In the genomic region with DNA sequence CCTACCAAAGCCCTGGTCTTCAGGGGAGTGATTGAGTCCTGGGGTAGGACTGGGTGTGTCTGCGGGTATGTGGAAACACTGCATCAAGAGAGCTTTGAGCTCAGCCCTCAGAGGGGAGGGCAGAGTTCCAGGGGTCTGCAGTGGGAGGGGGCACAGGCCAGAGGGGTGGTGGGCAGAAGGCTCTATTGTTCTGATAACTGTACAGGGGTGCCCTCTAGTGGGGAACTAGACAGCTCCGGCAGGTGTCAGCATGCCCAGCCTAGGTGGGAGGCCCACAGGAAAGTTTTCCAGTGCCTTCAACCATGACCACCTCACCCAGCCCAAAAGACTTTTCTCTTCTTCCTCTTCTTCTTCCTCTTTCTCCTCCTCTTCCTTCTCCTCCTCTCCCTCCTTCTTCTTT, we compare ENCODE assay signal across 11 mouse cellular contexts. TPM values are rescaled to one million over a fixed set of nuclear protein-coding genes. Genes with fewer than 3 reads are reported as not detected.
DNase-seq lines count a peak whose midpoint lies in the region; ATAC-seq and TF ChIP-seq lines count a peak whose summit lies in the region.
"Had no signal": no experiment of that assay in that cellular context is flagged by ENCODE, and none has a peak within 500 bp of the region (broad histone marks: within the 10 kb centered on the region; RNA-seq: fewer than 3 reads in every experiment).

No protein-coding gene starts in this region.

- no peak overlapping the region for H3K4me3 ChIP-seq in liver, embryonic 12.5 days
- no peak overlapping the region for H3K4me3 ChIP-seq in embryonic facial prominence, embryonic 14.5 days (ENCODE audit: low read depth, low read length)
- no peak overlapping the region for H3K4me3 ChIP-seq in small intestine, adult 2 months (ENCODE audit: low read depth, low read length)
- H3K4me3 ChIP-seq: heart, embryonic 15.5 days; limb, embryonic 12.5 days; neural tube, embryonic 13.5 days had no signal

- no peak overlapping the region for H3K9ac ChIP-seq in liver, embryonic 12.5 days
- H3K9ac ChIP-seq in embryonic facial prominence, embryonic 14.5 days (ENCODE audit: low read depth, low read length) = no peak overlapping the region
- H3K9ac ChIP-seq: heart, embryonic 15.5 days; limb, embryonic 12.5 days; neural tube, embryonic 13.5 days had no signal

- TF ChIP-seq POLR2A in small intestine, adult 2 months (IDR thresholded peaks at IDR 0.05; ENCODE audit: low read depth, low read length) = no peak

- peaks cover 10% of the 10 kb centered on the region; the same call in 1 of the 2 replicates for H3K4me1 ChIP-seq in liver, embryonic 12.5 days
- H3K4me1 ChIP-seq in embryonic facial prominence, embryonic 14.5 days (ENCODE audit: control insufficient read depth, insufficient read depth, low read length) = no peaks in the 10 kb centered on the region
- H3K4me1 ChIP-seq in small intestine, adult 2 months (ENCODE audit: control insufficient read depth, insufficient read depth, insufficient read length, low read length) = peaks cover 5% of the 10 kb centered on the region; the same call in 1 of the 2 replicates
- H3K4me1 ChIP-seq: heart, embryonic 15.5 days; limb, embryonic 12.5 days; neural tube, embryonic 13.5 days had no signal

- peaks cover 4% of the 10 kb centered on the region; the same call in 1 of the 2 replicates for H3K9me3 ChIP-seq in liver, embryonic 12.5 days (replicated peaks)
- H3K9me3 ChIP-seq in embryonic facial prominence, embryonic 14.5 days (ENCODE audit: control insufficient read depth, low read length) = no peaks in the 10 kb centered on the region
- H3K9me3 ChIP-seq: heart, embryonic 15.5 days; neural tube, embryonic 13.5 days had no signal

- H3K36me3 ChIP-seq in liver, embryonic 12.5 days = peaks cover 68% of the 10 kb centered on the region
- H3K36me3 ChIP-seq in embryonic facial prominence, embryonic 14.5 days (ENCODE audit: control insufficient read depth, insufficient read depth, low read length) = peaks cover 70% of the 10 kb centered on the region
- H3K36me3 ChIP-seq in small intestine, adult 2 months (ENCODE audit: control insufficient read depth, insufficient read depth, low read length) = peaks cover 66% of the 10 kb centered on the region

- WGBS in liver, embryonic 12.5 days (ENCODE audit: insufficient replicate concordance) = 68% methylated on average over 2 of the region's 2 CpGs
- 40% methylated on average over 1 of the region's 2 CpGs for WGBS in embryonic facial prominence, embryonic 14.5 days
- WGBS in small intestine, adult 2 months = 62% methylated on average over 2 of the region's 2 CpGs

- no peak for ATAC-seq in liver, embryonic 12.5 days
- ATAC-seq in embryonic facial prominence, embryonic 14.5 days (ENCODE audit: low read depth) = no peak

- H3K4me2 ChIP-seq in liver, embryonic 12.5 days = no peak overlapping the region
- no peak overlapping the region for H3K4me2 ChIP-seq in embryonic facial prominence, embryonic 14.5 days (ENCODE audit: low read depth, low read length)
- H3K4me2 ChIP-seq: heart, embryonic 15.5 days; limb, embryonic 12.5 days; neural tube, embryonic 13.5 days had no signal

- peak; percentile 72; the same call in 1 of the 2 replicates for TF ChIP-seq CTCF in small intestine, adult 2 months (IDR thresholded peaks at IDR 0.05; ENCODE audit: extremely low read depth, insufficient read length, insufficient replicate concordance, low read depth, low read length)

- peak; percentile 60 for DNase-seq in cerebellum, adult 9-10 months
- DNase-seq in cerebellum, adult 8-10 months = no peak
- peak; percentile 38 for DNase-seq in liver
- peak; percentile 30 for DNase-seq in embryonic facial prominence, embryonic 14.5 days (ENCODE audit: low spot score)
- DNase-seq in right cerebral cortex, postnatal 4 days = no peak
- DNase-seq in ovary, postnatal 14 days (ENCODE audit: low spot score) = no peak

- no peaks in the 10 kb centered on the region for H3K27me3 ChIP-seq in liver, embryonic 12.5 days (replicated peaks)
- H3K27me3 ChIP-seq in embryonic facial prominence, embryonic 14.5 days (replicated peaks; ENCODE audit: control insufficient read depth, insufficient read depth, low read length) = no peaks in the 10 kb centered on the region
- H3K27me3 ChIP-seq in small intestine, adult 2 months (ENCODE audit: control insufficient read depth, insufficient read depth, low read length) = no peaks in the 10 kb centered on the region
- H3K27me3 ChIP-seq: heart, embryonic 15.5 days; limb, embryonic 12.5 days; neural tube, embryonic 13.5 days had no signal

- H3K27ac ChIP-seq in liver, embryonic 12.5 days = no peak overlapping the region
- H3K27ac ChIP-seq in embryonic facial prominence, embryonic 14.5 days (replicated peaks; ENCODE audit: low read depth, low read length) = no peak overlapping the region
- no peak overlapping the region for H3K27ac ChIP-seq in small intestine, adult 2 months (ENCODE audit: insufficient read depth, low read depth, low read length)
- H3K27ac ChIP-seq: heart, embryonic 15.5 days; limb, embryonic 12.5 days; neural tube, embryonic 13.5 days had no signal

RNA-seq across cellular contexts. Expression of gene Ehd1, which starts 16.1 kb away (rescaled TPM):
- 85.4 and 91.9 TPM in 2 replicates for polyA plus RNA-seq in liver, embryonic 12.5 days (2016; fragmentation: Nextera tagmentation; extraction: Ambion mirVana)
- polyA plus RNA-seq in embryonic facial prominence, embryonic 14.5 days (2014; fragmentation: Nextera tagmentation; extraction: Ambion mirVana) = 68.4 and 68.6 TPM in 2 replicates
- 315 and 714 TPM in 2 replicates for polyA plus RNA-seq in small intestine, adult 2 months (2012; rRNA removed)

RNA-seq across cellular contexts. Expression of gene Atg2a, which starts 19.0 kb away (rescaled TPM):
- polyA plus RNA-seq in liver, embryonic 12.5 days (2016; fragmentation: Nextera tagmentation; extraction: Ambion mirVana) = 7.1 and 8.2 TPM in 2 replicates
- 10.6 and 11.1 TPM in 2 replicates for polyA plus RNA-seq in embryonic facial prominence, embryonic 14.5 days (2014; fragmentation: Nextera tagmentation; extraction: Ambion mirVana)
- polyA plus RNA-seq in small intestine, adult 2 months (2012; rRNA removed) = 37.0 and 68.8 TPM in 2 replicates

RNA-seq across cellular contexts. Expression of gene Ppp2r5b, which starts 24.8 kb away (rescaled TPM):
- 6.4 TPM in 2 replicates for polyA plus RNA-seq in liver, embryonic 12.5 days (2016; fragmentation: Nextera tagmentation; extraction: Ambion mirVana)
- 35.1 and 36.5 TPM in 2 replicates for polyA plus RNA-seq in embryonic facial prominence, embryonic 14.5 days (2014; fragmentation: Nextera tagmentation; extraction: Ambion mirVana)
- 64.2 and 112 TPM in 2 replicates for polyA plus RNA-seq in small intestine, adult 2 months (2012; rRNA removed)

RNA-seq across cellular contexts. Expression of gene Gpha2, which starts 34.2 kb away (rescaled TPM):
- not detected in 2 replicates for polyA plus RNA-seq in liver, embryonic 12.5 days (2016; fragmentation: Nextera tagmentation; extraction: Ambion mirVana)
- 3.3 and 4.1 TPM in 2 replicates for polyA plus RNA-seq in embryonic facial prominence, embryonic 14.5 days (2014; fragmentation: Nextera tagmentation; extraction: Ambion mirVana)
- polyA plus RNA-seq in small intestine, adult 2 months (2012; rRNA removed) = 0.74 TPM in 1 of 2 replicates, not detected in the other
- polyA plus RNA-seq: heart, embryonic 15.5 days; neural tube, embryonic 13.5 days had no signal

RNA-seq across cellular contexts. Expression of gene Cdc42bpg, which starts 45.8 kb away (rescaled TPM):
- polyA plus RNA-seq in liver, embryonic 12.5 days (2016; fragmentation: Nextera tagmentation; extraction: Ambion mirVana) = 0.20 TPM in 2 replicates
- 1.5 and 1.6 TPM in 2 replicates for polyA plus RNA-seq in embryonic facial prominence, embryonic 14.5 days (2014; fragmentation: Nextera tagmentation; extraction: Ambion mirVana)
- 26.0 and 53.2 TPM in 2 replicates for polyA plus RNA-seq in small intestine, adult 2 months (2012; rRNA removed)

Comparison
In these comparisons a context has a peak if more than half of its experiments do, and no peak if none do; other contexts are left out.
1. DNase-seq: peak in cerebellum, adult 9-10 months (single experiment), liver (single experiment) and embryonic facial prominence, embryonic 14.5 days (single experiment); none in cerebellum, adult 8-10 months (single experiment), right cerebral cortex, postnatal 4 days (single experiment) and ovary, postnatal 14 days (single experiment).